Mouse (Mus musculus) myocyte (in vitro differentiated cells): ENCODE measurements around the gene Rnf149.

Experiments used
- CEBPB ChIP-seq: IDR thresholded peaks from 2 replicates; pipeline ENCODE4 v1.6.1; 2011; ENCODE audit warnings: mild to moderate bottlenecking, moderate library complexity; ENCODE audit not compliant: poor library complexity, insufficient read depth, severe bottlenecking
- E2F4 ChIP-seq: IDR thresholded peaks from one replicate; pipeline ENCODE4 v1.6.1; 2011; ENCODE audit warnings: mild to moderate bottlenecking, control low read depth, moderate library complexity; ENCODE audit not compliant: insufficient read depth
- MAX ChIP-seq: IDR thresholded peaks from one replicate; pipeline ENCODE4 v1.6.1; 2011; ENCODE audit warnings: low read depth, mild to moderate bottlenecking, control low read depth
- MYOD1 ChIP-seq, 3 experiments: IDR thresholded peaks; one replicate each; pipeline ENCODE4 v1.6.1; 2011; ENCODE audit warnings: control low read depth in 2 of 3, low read depth in 2 of 3, mild to moderate bottlenecking in 2 of 3, moderate library complexity in 1 of 3; ENCODE audit not compliant: insufficient read length in 2 of 3, control insufficient read depth in 1 of 3
- MYOG ChIP-seq, 3 experiments: IDR thresholded peaks; one replicate each; pipeline ENCODE4 v1.6.1; 2011; ENCODE audit warnings: control low read depth in 2 of 3, low read depth in 2 of 3, mild to moderate bottlenecking in 2 of 3; ENCODE audit not compliant: insufficient read length in 2 of 3, control insufficient read depth in 1 of 3, insufficient read depth in 1 of 3
- POLR2A ChIP-seq: IDR thresholded peaks from one replicate; pipeline ENCODE4 v1.6.1; 2011; ENCODE audit warnings: low read depth, mild to moderate bottlenecking, control low read depth, moderate library complexity; ENCODE audit not compliant: insufficient read length
- POLR2AphosphoS2 ChIP-seq: IDR thresholded peaks from one replicate; pipeline ENCODE4 v1.6.1; 2011; ENCODE audit warnings: low read depth, control low read depth; ENCODE audit not compliant: insufficient read length
- TCF12 ChIP-seq: IDR thresholded peaks from one replicate; pipeline ENCODE4 v1.6.1; 2011; ENCODE audit warnings: mild to moderate bottlenecking, control low read depth; ENCODE audit not compliant: poor library complexity, insufficient read depth, severe bottlenecking
- USF1 ChIP-seq: IDR thresholded peaks from one replicate; pipeline ENCODE4 v1.6.1; 2011; ENCODE audit warnings: low read depth, mild to moderate bottlenecking, control low read depth, moderate library complexity

DNA sequence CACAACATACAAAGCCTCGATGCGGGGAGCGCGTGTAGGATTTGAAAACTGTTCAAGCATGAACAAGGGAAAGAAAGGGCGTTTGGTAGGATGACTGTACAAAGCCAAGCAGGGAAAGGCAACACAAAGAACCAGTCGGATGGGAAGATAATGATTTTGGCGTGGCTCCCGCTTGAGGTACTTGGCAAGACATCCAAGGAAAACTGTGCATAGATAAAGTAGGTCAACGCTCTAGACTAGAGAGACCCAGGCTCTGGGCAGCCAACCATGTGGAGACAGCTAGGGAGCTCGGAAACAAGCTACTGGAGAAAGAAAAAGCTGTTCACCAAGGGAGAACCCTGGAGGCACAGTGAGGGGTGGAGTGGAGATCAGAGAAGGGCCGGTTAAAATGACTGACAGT, 21.5 kb upstream of the Rnf149 start:
- TF ChIP-seq MYOD1 (IDR thresholded peaks at IDR 0.05; ENCODE audit: control insufficient read depth in 1 of 3, insufficient read length in 2 of 3, low read depth in 2 of 3): no peak
- TF ChIP-seq MYOG (IDR thresholded peaks at IDR 0.05; ENCODE audit: control insufficient read depth in 1 of 3, insufficient read depth in 1 of 3, insufficient read length in 2 of 3, low read depth in 2 of 3): no peak
- no peak for TF ChIP-seq POLR2A
- TF ChIP-seq MAX: no peak
- TF ChIP-seq CEBPB: no peak
- no peak for TF ChIP-seq USF1
- no peak for TF ChIP-seq TCF12
- no peak for TF ChIP-seq E2F4
- TF ChIP-seq POLR2AphosphoS2: no peak
